Comparison of ENCODE assay signal across 8 mouse cellular contexts in genomic region chr16:20517701-20518374, GRCm38 (mm10). TPM values are rescaled to one million over a fixed set of nuclear protein-coding genes. Genes with fewer than 3 reads are reported as not detected.
DNase-seq lines count a peak whose midpoint lies in the region; ATAC-seq lines count a peak whose summit lies in the region.

No protein-coding gene starts in this region.

- DNase-seq in cerebellum, postnatal 10 days: peak; percentile 74 to 79
- no peak for DNase-seq in cerebellum, adult 9-10 months
- peak; percentile 39 for DNase-seq in MN1 (ENCODE audit: low spot score)
- DNase-seq in forebrain, embryonic 11.5 days (ENCODE audit: low spot score): peak; percentile 80
- no peak for DNase-seq in spleen, postnatal 36 days (ENCODE audit: low spot score in 2 of 2)

- ATAC-seq in forebrain, embryonic 11.5 days (replicated peaks; ENCODE audit: low FRiP score): peak; percentile 64
- ATAC-seq in inflammation-experienced regulatory T-cells, adult 6 months: peak; percentile 17
- ATAC-seq in liver, embryonic 15.5 days (ENCODE audit: insufficient read depth): no peak; the same call in 1 of the 2 replicates
- peak; percentile 44 for ATAC-seq in neural tube, embryonic 14.5 days (ENCODE audit: low read depth)

- peak overlapping the region; percentile 92 for H3K4me3 ChIP-seq in forebrain, embryonic 11.5 days (ENCODE audit: low read depth, low read length)
- H3K4me3 ChIP-seq in liver, embryonic 15.5 days (replicated peaks): peak overlapping the region; percentile 83
- H3K4me3 ChIP-seq in neural tube, embryonic 14.5 days (ENCODE audit: low read depth, low read length): peak overlapping the region; percentile 96

- H3K4me1 ChIP-seq in forebrain, embryonic 11.5 days (replicated peaks; ENCODE audit: control insufficient read depth, insufficient read depth, low read length): peaks cover 6% of the 10 kb centered on the region; the same call in 1 of the 2 replicates
- H3K4me1 ChIP-seq in liver, embryonic 15.5 days (replicated peaks): peaks cover 48% of the 10 kb centered on the region
- H3K4me1 ChIP-seq in neural tube, embryonic 14.5 days (ENCODE audit: control insufficient read depth, insufficient read depth, low read length): peaks cover 13% of the 10 kb centered on the region

- H3K36me3 ChIP-seq in forebrain, embryonic 11.5 days (ENCODE audit: control insufficient read depth, insufficient read depth, low read length): no peaks in the 10 kb centered on the region
- peaks cover 12% of the 10 kb centered on the region for H3K36me3 ChIP-seq in liver, embryonic 15.5 days (replicated peaks)
- H3K36me3 ChIP-seq in neural tube, embryonic 14.5 days (ENCODE audit: control insufficient read depth, insufficient read depth, low read length): peaks cover 5% of the 10 kb centered on the region

- H3K4me2 ChIP-seq in forebrain, embryonic 11.5 days (ENCODE audit: low read depth, low read length, severe bottlenecking): peak overlapping the region; percentile 68
- H3K4me2 ChIP-seq in liver, embryonic 15.5 days: peak overlapping the region; percentile 90
- peak overlapping the region; percentile 81 for H3K4me2 ChIP-seq in neural tube, embryonic 14.5 days (ENCODE audit: low read depth, low read length)

- no peaks in the 10 kb centered on the region for H3K9me3 ChIP-seq in forebrain, embryonic 11.5 days (ENCODE audit: control insufficient read depth, low read length)
- no peaks in the 10 kb centered on the region for H3K9me3 ChIP-seq in liver, embryonic 15.5 days (replicated peaks)
- no peaks in the 10 kb centered on the region for H3K9me3 ChIP-seq in neural tube, embryonic 14.5 days (ENCODE audit: control insufficient read depth, low read length)

- H3K9ac ChIP-seq in forebrain, embryonic 11.5 days (ENCODE audit: low read length): peak overlapping the region; percentile 97
- H3K9ac ChIP-seq in liver, embryonic 15.5 days: peak overlapping the region; percentile 94
- peak overlapping the region; percentile 95 for H3K9ac ChIP-seq in neural tube, embryonic 14.5 days (replicated peaks; ENCODE audit: low read depth, low read length)

- no peaks in the 10 kb centered on the region for H3K27me3 ChIP-seq in forebrain, embryonic 11.5 days (ENCODE audit: control insufficient read depth, insufficient read depth, low read length)
- H3K27me3 ChIP-seq in liver, embryonic 15.5 days: no peaks in the 10 kb centered on the region
- H3K27me3 ChIP-seq in neural tube, embryonic 14.5 days (ENCODE audit: control insufficient read depth, insufficient read depth, low read length): no peaks in the 10 kb centered on the region

- peak overlapping the region; percentile 84; the same call in 1 of the 2 replicates for H3K27ac ChIP-seq in forebrain, embryonic 11.5 days (ENCODE audit: low read depth, low read length)
- peak overlapping the region; percentile 84 for H3K27ac ChIP-seq in liver, embryonic 15.5 days (replicated peaks)
- H3K27ac ChIP-seq in neural tube, embryonic 14.5 days (ENCODE audit: low read depth, low read length): peak overlapping the region; percentile 88

- under 1% methylated on average over 6 of the region's 6 CpGs for WGBS in forebrain, embryonic 11.5 days
- 14% methylated on average over 6 of the region's 6 CpGs for WGBS in liver, embryonic 15.5 days (ENCODE audit: insufficient replicate concordance)
- 4% methylated on average over 6 of the region's 6 CpGs for WGBS in neural tube, embryonic 14.5 days

RNA-seq across cellular contexts. Expression of gene Dvl3, which starts 1.1 kb away (rescaled TPM):
- polyA plus RNA-seq in forebrain, embryonic 11.5 days (2014; fragmentation: Nextera tagmentation; extraction: Ambion mirVana): 42.8 and 45.4 TPM in 2 replicates
- polyA plus RNA-seq in inflammation-experienced regulatory T-cells, adult 6 months (2017; shearing (Covaris generic)): 10 to 100 TPM; 10.9 to 19.2 (median 12.4) TPM
- polyA plus RNA-seq in liver, embryonic 15.5 days (2015; fragmentation: Nextera tagmentation; extraction: Ambion mirVana): 3.8 and 4.8 TPM in 2 replicates
- polyA plus RNA-seq in neural tube, embryonic 14.5 days (2014; fragmentation: Nextera tagmentation; extraction: Ambion mirVana): 39.7 and 40.6 TPM in 2 replicates

RNA-seq across cellular contexts. Expression of gene Ap2m1, which starts 17.4 kb away (rescaled TPM):
- polyA plus RNA-seq in forebrain, embryonic 11.5 days (2014; fragmentation: Nextera tagmentation; extraction: Ambion mirVana): 797 and 824 TPM in 2 replicates
- 100 to 1,000 TPM; 494 to 560 (median 499) TPM for polyA plus RNA-seq in inflammation-experienced regulatory T-cells, adult 6 months (2017; shearing (Covaris generic))
- polyA plus RNA-seq in liver, embryonic 15.5 days (2015; fragmentation: Nextera tagmentation; extraction: Ambion mirVana): 386 and 395 TPM in 2 replicates
- 1,186 and 1,271 TPM in 2 replicates for polyA plus RNA-seq in neural tube, embryonic 14.5 days (2014; fragmentation: Nextera tagmentation; extraction: Ambion mirVana)

RNA-seq across cellular contexts. Expression of gene Eif2b5, which starts 19.2 kb away (rescaled TPM):
- polyA plus RNA-seq in forebrain, embryonic 11.5 days (2014; fragmentation: Nextera tagmentation; extraction: Ambion mirVana): 135 and 138 TPM in 2 replicates
- 10 to 100 TPM; 13.1 to 19.0 (median 14.8) TPM for polyA plus RNA-seq in inflammation-experienced regulatory T-cells, adult 6 months (2017; shearing (Covaris generic))
- 44.1 and 48.7 TPM in 2 replicates for polyA plus RNA-seq in liver, embryonic 15.5 days (2015; fragmentation: Nextera tagmentation; extraction: Ambion mirVana)
- 84.9 and 108 TPM in 2 replicates for polyA plus RNA-seq in neural tube, embryonic 14.5 days (2014; fragmentation: Nextera tagmentation; extraction: Ambion mirVana)

RNA-seq across cellular contexts. Expression of gene Abcf3, which starts 30.5 kb away (rescaled TPM):
- 51.6 and 55.9 TPM in 2 replicates for polyA plus RNA-seq in forebrain, embryonic 11.5 days (2014; fragmentation: Nextera tagmentation; extraction: Ambion mirVana)
- polyA plus RNA-seq in inflammation-experienced regulatory T-cells, adult 6 months (2017; shearing (Covaris generic)): 10 to 100 TPM; 49.8 to 94.5 (median 71.5) TPM
- 24.6 and 28.4 TPM in 2 replicates for polyA plus RNA-seq in liver, embryonic 15.5 days (2015; fragmentation: Nextera tagmentation; extraction: Ambion mirVana)
- polyA plus RNA-seq in neural tube, embryonic 14.5 days (2014; fragmentation: Nextera tagmentation; extraction: Ambion mirVana): 72.6 and 82.2 TPM in 2 replicates

Comparison
In these comparisons a context has a peak if more than half of its experiments do, and no peak if none do; other contexts are left out.
1. DNase-seq: peak in cerebellum, postnatal 10 days (2 of 2), MN1 (single experiment) and forebrain, embryonic 11.5 days (single experiment); none in cerebellum, adult 9-10 months (single experiment) and spleen, postnatal 36 days (0 of 2).
2. Peak in every context shown above with its lines, with median percentiles within 50 percentile points of each other: H3K27ac ChIP-seq, H3K4me2 ChIP-seq, H3K4me3 ChIP-seq and H3K9ac ChIP-seq.